Mouse (Mus musculus): ENCODE data around the gene Pacs1. TPM values are rescaled to one million over a fixed set of nuclear protein-coding genes. Genes with fewer than 3 reads are reported as not detected.

The Pacs1 gene
- polyA plus RNA-seq, 1 experiment: 18.3 TPM

- Histone ChIP-seq H3K4me1 (ENCODE audit: control insufficient read depth, insufficient read depth, low read length) (no peaks in the 10 kb centered on the region), H3K36me3 (ENCODE audit: control insufficient read depth, insufficient read depth, low read length, poor library complexity, severe bottlenecking) (no peaks in the 10 kb centered on the region), H3K4me3 (ENCODE audit: low read depth, low read length) (no peak overlapping the region), H3K9me3 (replicated peaks; ENCODE audit: control insufficient read depth, insufficient read depth, low read length, poor library complexity, severe bottlenecking) (no peaks in the 10 kb centered on the region), H3K9ac (ENCODE audit: low read depth, poor library complexity, severe bottlenecking) (no peak overlapping the region), H3K27ac (ENCODE audit: insufficient read depth, low read length) (no peak overlapping the region), H3K27me3 (ENCODE audit: control insufficient read depth, insufficient read depth, low read length, poor library complexity, severe bottlenecking) (no peaks in the 10 kb centered on the region)
- TF ChIP-seq CTCF (IDR thresholded peaks at IDR 0.05; ENCODE audit: low read depth, low read length) (peak; percentile 72), POLR2A (IDR thresholded peaks at IDR 0.05; ENCODE audit: insufficient read depth, low read length) (no peak)
These were observed 163.1 kb downstream of the Pacs1 start for GRCm38 (mm10) chr19:5109659-5110453.

GRCm38 (mm10) chr19:5108702-5109101 lies 164.2 kb downstream of the Pacs1 start:
- H3K9ac ChIP-seq (ENCODE audit: low read depth, poor library complexity, severe bottlenecking): no peak overlapping the region
- H3K4me3 ChIP-seq (ENCODE audit: low read depth, low read length): no peak overlapping the region
- H3K36me3 ChIP-seq (ENCODE audit: control insufficient read depth, insufficient read depth, low read length, poor library complexity, severe bottlenecking): peaks cover 9% of the 10 kb centered on the region

GRCm38 (mm10) chr19:5108271-5108575 lies 164.7 kb downstream of the Pacs1 start:
- Histone ChIP-seq H3K27me3 (ENCODE audit: control insufficient read depth, insufficient read depth, low read length, poor library complexity, severe bottlenecking) (no peaks in the 10 kb centered on the region), H3K4me3 (ENCODE audit: low read depth, low read length) (no peak overlapping the region), H3K9me3 (replicated peaks; ENCODE audit: control insufficient read depth, insufficient read depth, low read length, poor library complexity, severe bottlenecking) (no peaks in the 10 kb centered on the region), H3K36me3 (ENCODE audit: control insufficient read depth, insufficient read depth, low read length, poor library complexity, severe bottlenecking) (peaks cover 12% of the 10 kb centered on the region), H3K4me1 (ENCODE audit: control insufficient read depth, insufficient read depth, low read length) (no peaks in the 10 kb centered on the region), H3K9ac (ENCODE audit: low read depth, poor library complexity, severe bottlenecking) (no peak overlapping the region), H3K27ac (ENCODE audit: insufficient read depth, low read length) (no peak overlapping the region)
- TF ChIP-seq POLR2A (IDR thresholded peaks at IDR 0.05; ENCODE audit: insufficient read depth, low read length): no peak
- TF ChIP-seq CTCF (IDR thresholded peaks at IDR 0.05; ENCODE audit: low read depth, low read length): peak; percentile 33
- no peak for TF ChIP-seq EP300 (IDR thresholded peaks at IDR 0.05; ENCODE audit: insufficient read depth, low read depth, low read length)

More at GRCm38 (mm10) chr19:5108702-5109101, 164.2 kb downstream of the Pacs1 start:
- Histone ChIP-seq H3K9me3 (replicated peaks; ENCODE audit: control insufficient read depth, insufficient read depth, low read length, poor library complexity, severe bottlenecking) (no peaks in the 10 kb centered on the region), H3K4me1 (ENCODE audit: control insufficient read depth, insufficient read depth, low read length) (no peaks in the 10 kb centered on the region), H3K27me3 (ENCODE audit: control insufficient read depth, insufficient read depth, low read length, poor library complexity, severe bottlenecking) (no peaks in the 10 kb centered on the region), H3K27ac (ENCODE audit: insufficient read depth, low read length) (no peak overlapping the region)
- no peak for TF ChIP-seq POLR2A (IDR thresholded peaks at IDR 0.05; ENCODE audit: insufficient read depth, low read length)
- no peak for TF ChIP-seq CTCF (IDR thresholded peaks at IDR 0.05; ENCODE audit: low read depth, low read length)
- no peak for TF ChIP-seq EP300 (IDR thresholded peaks at IDR 0.05; ENCODE audit: insufficient read depth, low read depth, low read length)

- peaks cover 12% of the 10 kb centered on the region for H3K36me3 ChIP-seq (ENCODE audit: control insufficient read depth, insufficient read depth, low read length, poor library complexity, severe bottlenecking)
- H3K9me3 ChIP-seq (replicated peaks; ENCODE audit: control insufficient read depth, insufficient read depth, low read length, poor library complexity, severe bottlenecking): no peaks in the 10 kb centered on the region
- no peak overlapping the region for H3K4me3 ChIP-seq (ENCODE audit: low read depth, low read length)
- no peak overlapping the region for H3K27ac ChIP-seq (ENCODE audit: insufficient read depth, low read length)
- TF ChIP-seq CTCF (IDR thresholded peaks at IDR 0.05; ENCODE audit: low read depth, low read length) (no peak), POLR2A (IDR thresholded peaks at IDR 0.05; ENCODE audit: insufficient read depth, low read length) (no peak), EP300 (IDR thresholded peaks at IDR 0.05; ENCODE audit: insufficient read depth, low read depth, low read length) (no peak)
- no peaks in the 10 kb centered on the region for H3K4me1 ChIP-seq (ENCODE audit: control insufficient read depth, insufficient read depth, low read length)
- no peaks in the 10 kb centered on the region for H3K27me3 ChIP-seq (ENCODE audit: control insufficient read depth, insufficient read depth, low read length, poor library complexity, severe bottlenecking)
- H3K9ac ChIP-seq (ENCODE audit: low read depth, poor library complexity, severe bottlenecking): no peak overlapping the region
These were observed 165.2 kb downstream of the Pacs1 start for GRCm38 (mm10) chr19:5107556-5108270.

- Histone ChIP-seq H3K27me3 (ENCODE audit: control insufficient read depth, insufficient read depth, low read length, poor library complexity, severe bottlenecking) (no peaks in the 10 kb centered on the region), H3K36me3 (ENCODE audit: control insufficient read depth, insufficient read depth, low read length, poor library complexity, severe bottlenecking) (peaks cover 12% of the 10 kb centered on the region)
These were observed 166.2 kb downstream of the Pacs1 start, which contains the start of gene Rab1b for GRCm38 (mm10) chr19:5106731-5107191. TSS of gene Rab1b (minus strand) at chr19:5107072.

GRCm38 (mm10) chr19:5106074-5106473 lies 166.8 kb downstream of the Pacs1 start:
- H3K4me1 ChIP-seq (ENCODE audit: control insufficient read depth, insufficient read depth, low read length): no peaks in the 10 kb centered on the region
- H3K27me3 ChIP-seq (ENCODE audit: control insufficient read depth, insufficient read depth, low read length, poor library complexity, severe bottlenecking): no peaks in the 10 kb centered on the region
- no peaks in the 10 kb centered on the region for H3K9me3 ChIP-seq (replicated peaks; ENCODE audit: control insufficient read depth, insufficient read depth, low read length, poor library complexity, severe bottlenecking)
- no peak overlapping the region for H3K27ac ChIP-seq (ENCODE audit: insufficient read depth, low read length)
- peak overlapping the region; percentile 89 for H3K4me3 ChIP-seq (ENCODE audit: low read depth, low read length)
- H3K36me3 ChIP-seq (ENCODE audit: control insufficient read depth, insufficient read depth, low read length, poor library complexity, severe bottlenecking): peaks cover 12% of the 10 kb centered on the region
- peak overlapping the region; percentile 92 for H3K9ac ChIP-seq (ENCODE audit: low read depth, poor library complexity, severe bottlenecking)
- no peak for TF ChIP-seq CTCF (IDR thresholded peaks at IDR 0.05; ENCODE audit: low read depth, low read length)
- no peak for TF ChIP-seq EP300 (IDR thresholded peaks at IDR 0.05; ENCODE audit: insufficient read depth, low read depth, low read length)
- no peak for TF ChIP-seq POLR2A (IDR thresholded peaks at IDR 0.05; ENCODE audit: insufficient read depth, low read length)

More at GRCm38 (mm10) chr19:5106731-5107191, 166.2 kb downstream of the Pacs1 start, which contains the start of gene Rab1b:
- Histone ChIP-seq H3K4me3 (ENCODE audit: low read depth, low read length) (peak within 1 kb of the TSS; percentile 89), H3K27ac (ENCODE audit: insufficient read depth, low read length) (no peak within 1 kb of the TSS), H3K4me1 (ENCODE audit: control insufficient read depth, insufficient read depth, low read length) (no peaks in the 10 kb centered on the region), H3K9ac (ENCODE audit: low read depth, poor library complexity, severe bottlenecking) (peak within 1 kb of the TSS; percentile 92), H3K9me3 (replicated peaks; ENCODE audit: control insufficient read depth, insufficient read depth, low read length, poor library complexity, severe bottlenecking) (no peaks in the 10 kb centered on the region)
- no peak for TF ChIP-seq EP300 (IDR thresholded peaks at IDR 0.05; ENCODE audit: insufficient read depth, low read depth, low read length)
- TF ChIP-seq CTCF (IDR thresholded peaks at IDR 0.05; ENCODE audit: low read depth, low read length): no peak
- no peak for TF ChIP-seq POLR2A (IDR thresholded peaks at IDR 0.05; ENCODE audit: insufficient read depth, low read length)

Measured in ES-Bruce4 (cell line).